Mouse (Mus musculus) liver, adult 2 months (tissue): ENCODE data around the gene Rab22a. TPM values are rescaled to one million over a fixed set of nuclear protein-coding genes. Genes with fewer than 3 reads are reported as not detected.

Source experiments
- DNase-seq: peaks from one replicate; pipeline ENCODE4 v3.0.0-alpha.2; 2011; ENCODE audit warnings: low read depth, low spot score; ENCODE audit errors: extremely low read depth
- H3K27ac ChIP-seq: fragments of 200-500 bp; replicated peaks from 2 replicates; pipeline ENCODE4 v1.5.1; 2012; ENCODE audit warnings: low read depth, mild to moderate bottlenecking, control low read depth, inconsistent platforms, low read length; ENCODE audit not compliant: insufficient read depth
- H3K27me3 ChIP-seq: fragments of 200-500 bp; 2 replicates; pipeline ENCODE4 v1.6.1; 2012; ENCODE audit warnings: mild to moderate bottlenecking, moderate library complexity, low read length, inconsistent platforms; ENCODE audit not compliant: control insufficient read depth, insufficient read depth
- H3K36me3 ChIP-seq: fragments of 200-500 bp; 2 replicates; pipeline ENCODE4 v1.6.1; 2012; ENCODE audit warnings: low read length, inconsistent platforms; ENCODE audit not compliant: control insufficient read depth, insufficient read depth
- H3K4me1 ChIP-seq: fragments of 200-500 bp; 2 replicates; pipeline ENCODE4 v1.6.1; 2011; ENCODE audit warnings: low read length; ENCODE audit not compliant: control insufficient read depth, insufficient read depth
- H3K4me3 ChIP-seq: fragments of 200-500 bp; 2 replicates; pipeline ENCODE4 v1.5.1; 2011; ENCODE audit warnings: low read depth, mild to moderate bottlenecking, control low read depth, low read length, moderate library complexity; ENCODE audit not compliant: insufficient read depth
- H3K79me2 ChIP-seq: fragments of 200-500 bp; 2 replicates; pipeline ENCODE4 v1.6.1; 2012; ENCODE audit warnings: inconsistent platforms, mild to moderate bottlenecking, low read length, moderate library complexity; ENCODE audit not compliant: control insufficient read depth, insufficient read depth
- H3K9ac ChIP-seq: fragments of 200-500 bp; 2 replicates; pipeline ENCODE4 v1.6.1; 2012; ENCODE audit warnings: low read depth, mild to moderate bottlenecking, control low read depth, inconsistent platforms, low read length
- CTCF ChIP-seq: fragments of 200-500 bp; IDR thresholded peaks from 2 replicates; pipeline ENCODE4 v1.5.1; 2011; ENCODE audit warnings: low read depth, low read length, control low read depth
- POLR2A ChIP-seq: fragments of 200-500 bp; IDR thresholded peaks from 2 replicates; pipeline ENCODE4 v1.6.1; 2011; ENCODE audit warnings: low read length, control low read depth; ENCODE audit not compliant: insufficient read depth; ENCODE audit errors: extremely low read depth
- WGBS: fragments of 180-500 bp; shearing (Covaris S2); methylation state at CpG from one replicate; pipeline ENCODE4 v1.1.7; 2018; 5-methylcytosine and 5-hydroxymethylcytosine counted together
- polyA plus RNA-seq: library from polyadenylated mRNA; depleted of rRNA; stranded (reverse); fragments of >200 nt; gene quantifications from 2 replicates; pipeline ENCODE4 v1.2.3, GENCODE M21; 2012; rRNA removed
- total RNA-seq: library from RNA; depleted of rRNA; stranded (reverse); fragments of >200 nt; gene quantifications from 2 replicates; pipeline ENCODE4 v1.2.3, GENCODE M21; 2014; rRNA removed

Gene Rab22a
- total and polyA plus RNA-seq, 2 experiments = 8.6 to 20.2 TPM

- Histone ChIP-seq H3K4me3 (no peak overlapping the region), H3K36me3 (no peaks in the 10 kb centered on the region), H3K4me1 (peaks cover 28% of the 10 kb centered on the region), H3K27ac (no peak overlapping the region), H3K79me2 (peaks cover 68% of the 10 kb centered on the region), H3K9ac (no peak overlapping the region), H3K27me3 (no peaks in the 10 kb centered on the region)
- WGBS = 35% methylated on average over 13 of the region's 13 CpGs
- peak; percentile 53 for DNase-seq
- no peak for TF ChIP-seq POLR2A
- no peak for TF ChIP-seq CTCF
Observed at GRCm38 (mm10) chr2:173742090-173742489, 82.5 kb downstream of the Rab22a start.

- no peak overlapping the region for H3K27ac ChIP-seq
- peaks cover 28% of the 10 kb centered on the region for H3K4me1 ChIP-seq
- no peak for DNase-seq
- no peak overlapping the region for H3K4me3 ChIP-seq
- no peak overlapping the region for H3K9ac ChIP-seq
- WGBS = 92% methylated on average over 9 of the region's 9 CpGs
- no peaks in the 10 kb centered on the region for H3K27me3 ChIP-seq
- H3K79me2 ChIP-seq = peaks cover 69% of the 10 kb centered on the region
- no peaks in the 10 kb centered on the region for H3K36me3 ChIP-seq
- no peak for TF ChIP-seq POLR2A
- TF ChIP-seq CTCF = no peak
Observed at GRCm38 (mm10) chr2:173742744-173743143, 83.2 kb downstream of the Rab22a start.

- 84% methylated on average over 7 of the region's 7 CpGs for WGBS
- DNase-seq = no peak
- H3K27me3 ChIP-seq = no peaks in the 10 kb centered on the region
- no peaks in the 10 kb centered on the region for H3K36me3 ChIP-seq
- TF ChIP-seq CTCF (no peak), POLR2A (no peak)
- H3K79me2 ChIP-seq = peaks cover 64% of the 10 kb centered on the region
- H3K9ac ChIP-seq = no peak overlapping the region
- H3K4me1 ChIP-seq = peaks cover 21% of the 10 kb centered on the region
- no peak overlapping the region for H3K27ac ChIP-seq
- H3K4me3 ChIP-seq = no peak overlapping the region
Observed at GRCm38 (mm10) chr2:173744070-173744815, 84.7 kb downstream of the Rab22a start.

- WGBS = 35% methylated on average over 2 of the region's 2 CpGs
- Histone ChIP-seq H3K27me3 (no peaks in the 10 kb centered on the region), H3K36me3 (no peaks in the 10 kb centered on the region), H3K79me2 (peaks cover 48% of the 10 kb centered on the region), H3K4me1 (peaks cover 7% of the 10 kb centered on the region), H3K27ac (no peak overlapping the region), H3K4me3 (no peak overlapping the region), H3K9ac (no peak overlapping the region)
- peak; percentile 31 for DNase-seq
- TF ChIP-seq CTCF = no peak
- TF ChIP-seq POLR2A = no peak
Observed at GRCm38 (mm10) chr2:173748961-173749659, 89.5 kb downstream of the Rab22a start.

GRCm38 (mm10) chr2:173755433-173756144, 96.0 kb downstream of the Rab22a start:
- H3K4me1 ChIP-seq = peaks cover 6% of the 10 kb centered on the region; the same call in 1 of the 2 replicates
- WGBS = 70% methylated on average over 8 of the region's 8 CpGs
- no peak overlapping the region for H3K9ac ChIP-seq
- H3K36me3 ChIP-seq = no peaks in the 10 kb centered on the region
- H3K27ac ChIP-seq = no peak overlapping the region
- H3K4me3 ChIP-seq = no peak overlapping the region
- H3K27me3 ChIP-seq = no peaks in the 10 kb centered on the region
- DNase-seq = no peak
- H3K79me2 ChIP-seq = peaks cover 44% of the 10 kb centered on the region; the same call in 1 of the 2 replicates
- no peak for TF ChIP-seq CTCF
- no peak for TF ChIP-seq POLR2A

Other genes with a start within 250 kb of the Rab22a start
- not detected in 2 replicates for gene 1700021F07Rik, start 137.2 kb upstream of the Rab22a start, total RNA-seq
- not detected in 2 replicates for gene 1700021F07Rik, start 137.2 kb upstream of the Rab22a start, polyA plus RNA-seq
- gene Ankrd60, start 81.4 kb upstream of the Rab22a start, total RNA-seq = 0.54 TPM in 1 of 2 replicates, not detected in the other
- not detected in 2 replicates for gene Ankrd60, start 81.4 kb upstream of the Rab22a start, polyA plus RNA-seq
- not detected in 2 replicates for gene 1700010B08Rik, start 59.7 kb downstream of the Rab22a start, total RNA-seq
- not detected in 2 replicates for gene 1700010B08Rik, start 59.7 kb downstream of the Rab22a start, polyA plus RNA-seq
- 16.0 and 18.8 TPM in 2 replicates for gene Vapb, start 77.8 kb downstream of the Rab22a start, total RNA-seq
- 10.2 and 11.5 TPM in 2 replicates for gene Vapb, start 77.8 kb downstream of the Rab22a start, polyA plus RNA-seq